Mouse (Mus musculus) MEL (cell line): ENCODE data around the gene Meioc.

Experiments used
- CHD1 ChIP-seq: IDR thresholded peaks from 2 replicates; pipeline ENCODE4 v1.6.1; 2012; ENCODE audit warnings: low read depth, mild to moderate bottlenecking, inconsistent platforms, low read length, improper control_type of control experiment
- CTCF ChIP-seq, 3 experiments: IDR thresholded peaks in 2 of 3; conservative IDR thresholded peaks in 1 of 3; 2 replicates each; pipeline ENCODE4 v1.5.1; 2011 to 2012; ENCODE audit warnings: low read length in 3 of 3, low read depth in 2 of 3, mild to moderate bottlenecking in 2 of 3, improper control_type of control experiment in 1 of 3, inconsistent platforms in 1 of 3, mixed read lengths in 1 of 3, moderate library complexity in 1 of 3; ENCODE audit not compliant: control insufficient read depth in 1 of 3, insufficient read depth in 1 of 3, poor library complexity in 1 of 3, severe bottlenecking in 1 of 3
- E2F4 ChIP-seq: IDR thresholded peaks from 2 replicates; pipeline ENCODE4 v1.6.1; 2011; ENCODE audit warnings: low read depth, low read length, improper control_type of control experiment, borderline replicate concordance
- EP300 ChIP-seq, 2 experiments: IDR thresholded peaks; 2 replicates each; pipeline ENCODE4 v1.6.1; 2011; ENCODE audit warnings: improper control_type of control experiment in 2 of 2, low read length in 2 of 2, low read depth in 1 of 2, mild to moderate bottlenecking in 1 of 2
- HCFC1 ChIP-seq: IDR thresholded peaks from 2 replicates; pipeline ENCODE4 v1.6.1; 2012; ENCODE audit warnings: low read depth, mild to moderate bottlenecking, inconsistent platforms, low read length, improper control_type of control experiment, moderate library complexity
- MAX ChIP-seq: IDR thresholded peaks from 2 replicates; pipeline ENCODE4 v1.6.1; 2011; ENCODE audit warnings: low read length, improper control_type of control experiment
- MAZ ChIP-seq: IDR thresholded peaks from 2 replicates; pipeline ENCODE4 v1.6.1; 2012; ENCODE audit warnings: low read depth, mild to moderate bottlenecking, inconsistent platforms, low read length, improper control_type of control experiment
- MEF2A ChIP-seq: IDR thresholded peaks from 2 replicates; pipeline ENCODE4 v1.6.1; 2014; ENCODE audit warnings: low read depth, mild to moderate bottlenecking, inconsistent platforms, low read length, improper control_type of control experiment; ENCODE audit not compliant: poor library complexity, insufficient replicate concordance, severe bottlenecking; ENCODE audit errors: extremely low read depth
- POLR2A ChIP-seq, 2 experiments: IDR thresholded peaks; 2 replicates each; pipeline ENCODE4 v1.6.1; 2011 to 2012; ENCODE audit warnings: low read length in 2 of 2, mild to moderate bottlenecking in 2 of 2, control low read depth in 1 of 2, improper control_type of control experiment in 1 of 2, low read depth in 1 of 2, moderate library complexity in 1 of 2; ENCODE audit not compliant: control insufficient read depth in 1 of 2, insufficient read depth in 1 of 2, poor library complexity in 1 of 2
- POLR2AphosphoS2 ChIP-seq: IDR thresholded peaks from 2 replicates; pipeline ENCODE4 v1.6.1; 2011; ENCODE audit warnings: low read length, improper control_type of control experiment
- TBP ChIP-seq: IDR thresholded peaks from 2 replicates; pipeline ENCODE4 v1.8.0; 2011; ENCODE audit warnings: low read depth, low read length, improper control_type of control experiment
- USF1 ChIP-seq: IDR thresholded peaks from 2 replicates; pipeline ENCODE4 v1.6.1; 2014; ENCODE audit warnings: low read depth, mild to moderate bottlenecking, inconsistent platforms, low read length, improper control_type of control experiment, moderate library complexity
- ZKSCAN1 ChIP-seq: IDR thresholded peaks from 2 replicates; pipeline ENCODE4 v1.6.1; 2012; ENCODE audit warnings: low read depth, mild to moderate bottlenecking, inconsistent platforms, low read length, improper control_type of control experiment, moderate library complexity

DNA sequence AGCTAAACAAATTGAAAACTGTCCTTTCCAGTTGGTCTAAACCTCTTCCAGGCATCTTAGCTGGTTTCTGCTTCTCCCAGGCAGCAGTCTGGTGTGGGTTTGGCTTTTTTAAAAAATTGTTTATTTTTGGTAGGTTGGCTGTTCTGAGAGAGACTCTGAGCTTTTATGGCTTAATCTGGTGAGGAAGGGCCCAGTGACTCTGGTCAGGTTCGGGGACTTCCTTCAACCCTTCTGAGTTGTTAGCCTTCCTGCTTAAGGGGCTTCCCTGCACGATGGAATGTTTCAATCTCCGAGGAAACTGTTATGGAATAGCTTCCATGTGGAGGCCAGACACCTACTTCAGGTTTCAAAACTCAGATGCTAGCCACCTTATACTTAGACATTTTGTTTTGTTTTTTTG, at the start of gene Meioc:
- TF ChIP-seq USF1 (no peak), MAX (no peak), E2F4 (no peak), ZKSCAN1 (no peak), POLR2A (IDR thresholded peaks at IDR 0.05; ENCODE audit: control insufficient read depth in 1 of 2, insufficient read depth in 1 of 2, low read depth in 1 of 2, low read length in 2 of 2, poor library complexity in 1 of 2) (no peak), CTCF (IDR thresholded peaks at IDR 0.05 in 2 of 3, conservative IDR thresholded peaks at IDR 0.05 in 1 of 3; ENCODE audit: control insufficient read depth in 1 of 3, insufficient read depth in 1 of 3, low read depth in 2 of 3, low read length in 3 of 3, poor library complexity in 1 of 3, severe bottlenecking in 1 of 3) (no peak), MAZ (no peak), MEF2A (no peak), HCFC1 (no peak), CHD1 (no peak), POLR2AphosphoS2 (no peak), EP300 (IDR thresholded peaks at IDR 0.05; ENCODE audit: low read depth in 1 of 2, low read length in 2 of 2) (no peak), TBP (no peak)
